Mouse (Mus musculus) kidney, embryonic 16.5 days (tissue): ENCODE data around the gene Pmpcb. TPM values are rescaled to one million over a fixed set of nuclear protein-coding genes. Genes with fewer than 3 reads are reported as not detected.

ENCODE experiments used
- ATAC-seq: fragments of 200-750 bp; cut with Nextera tagmentation; 2 replicates; pipeline ENCODE4 v1.8.0; 2017; ENCODE audit warnings: moderate TSS enrichment; ENCODE audit not compliant: low FRiP score, low TSS enrichment
- H3K27ac ChIP-seq: fragments of 300-500 bp; sonication (generic); 2 replicates; pipeline ENCODE4 v1.5.1; 2014; ENCODE audit warnings: low read length
- H3K27me3 ChIP-seq: fragments of 300-500 bp; sonication (generic); 2 replicates; pipeline ENCODE4 v1.6.1; 2014; ENCODE audit warnings: low read length, control low read depth, mixed read lengths; ENCODE audit not compliant: insufficient read depth
- H3K36me3 ChIP-seq: fragments of 300-500 bp; sonication (generic); 2 replicates; pipeline ENCODE4 v1.6.1; 2014; ENCODE audit warnings: low read length, control low read depth, mixed read lengths; ENCODE audit not compliant: insufficient read depth
- H3K4me1 ChIP-seq: fragments of 300-500 bp; sonication (generic); 2 replicates; pipeline ENCODE4 v1.6.1; 2014; ENCODE audit warnings: low read length, control low read depth, mixed read lengths; ENCODE audit not compliant: insufficient read depth
- H3K4me2 ChIP-seq: fragments of 300-500 bp; sonication (generic); replicated peaks from 2 replicates; pipeline ENCODE4 v1.6.1; 2014; ENCODE audit warnings: low read depth, low read length
- H3K4me3 ChIP-seq: fragments of 300-500 bp; sonication (generic); 2 replicates; pipeline ENCODE4 v1.5.1; 2014; ENCODE audit warnings: mild to moderate bottlenecking, low read length
- H3K9ac ChIP-seq: fragments of 300-500 bp; sonication (generic); replicated peaks from 2 replicates; pipeline ENCODE4 v1.6.1; 2014; ENCODE audit warnings: low read length
- H3K9me3 ChIP-seq: fragments of 300-500 bp; sonication (generic); 2 replicates; pipeline ENCODE4 v1.6.1; 2016; ENCODE audit warnings: low read length, control low read depth
- WGBS: fragments of 180-500 bp; shearing (Covaris S2); extraction: QIAGEN DNeasy Blood & Tissue Kit; methylation state at CpG from one replicate; pipeline ENCODE4 v1.1.7; 2014; 5-methylcytosine and 5-hydroxymethylcytosine counted together
- polyA plus RNA-seq: library from polyadenylated mRNA; unstranded; fragments of >200 nt; fragmentation: Nextera tagmentation; extraction: Ambion mirVana; gene quantifications from 2 replicates; pipeline ENCODE4 v1.2.1, GENCODE M21; 2015

Pmpcb gene
- polyA plus RNA-seq, 1 experiment from 2014 or later, result 104 TPM

GRCm38 (mm10) chr5:21743606-21744005 is 6.7 kb downstream of the Pmpcb start:
- Histone ChIP-seq H3K9me3 (no peaks in the 10 kb centered on the region), H3K4me3 (no peak overlapping the region), H3K27ac (no peak overlapping the region), H3K4me1 (peaks cover 2% of the 10 kb centered on the region; the same call in 1 of the 2 replicates), H3K9ac (no peak overlapping the region), H3K27me3 (no peaks in the 10 kb centered on the region), H3K36me3 (peaks cover 86% of the 10 kb centered on the region), H3K4me2 (no peak overlapping the region)
- no peak for ATAC-seq
- 94% methylated on average over 10 of the region's 10 CpGs for whole genome bisulfite sequencing

GRCm38 (mm10) chr5:21744651-21745050 is 7.7 kb downstream of the Pmpcb start:
- Histone ChIP-seq H3K4me3 (no peak overlapping the region), H3K36me3 (peaks cover 87% of the 10 kb centered on the region)
- no peak for ATAC-seq

DNA sequence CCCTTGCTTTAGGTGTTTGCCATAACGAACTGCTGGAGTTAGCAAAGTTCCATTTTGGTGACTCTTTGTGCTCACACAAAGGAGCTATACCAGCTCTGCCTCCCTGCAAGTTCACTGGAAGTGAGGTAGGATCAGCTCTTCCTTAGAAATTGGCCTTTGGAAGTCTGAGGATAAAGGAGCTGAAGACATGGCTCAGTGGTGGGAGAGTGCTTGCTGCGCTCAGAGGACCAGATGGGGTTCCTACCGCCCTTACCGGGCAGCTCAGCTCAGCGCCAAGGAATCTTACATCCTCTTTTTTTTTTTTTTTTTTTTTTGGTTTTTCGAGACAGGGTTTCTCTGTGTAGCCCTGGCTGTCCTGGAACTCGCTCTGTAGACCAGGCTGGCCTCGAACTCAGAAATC is 9.0 kb downstream of the Pmpcb start:
- ATAC-seq, result no peak
- WGBS, result 97% methylated on average over 6 of the region's 8 CpGs
- H3K27ac ChIP-seq, result no peak overlapping the region
- H3K36me3 ChIP-seq, result peaks cover 86% of the 10 kb centered on the region
- H3K9me3 ChIP-seq, result no peaks in the 10 kb centered on the region
- H3K9ac ChIP-seq, result no peak overlapping the region
- no peak overlapping the region for H3K4me2 ChIP-seq
- no peaks in the 10 kb centered on the region for H3K27me3 ChIP-seq
- H3K4me1 ChIP-seq, result no peaks in the 10 kb centered on the region
- no peak overlapping the region for H3K4me3 ChIP-seq

More at GRCm38 (mm10) chr5:21744651-21745050, 7.7 kb downstream of the Pmpcb start:
- H3K27ac ChIP-seq, result no peak overlapping the region
- H3K9ac ChIP-seq, result no peak overlapping the region
- no peaks in the 10 kb centered on the region for H3K4me1 ChIP-seq
- no peaks in the 10 kb centered on the region for H3K9me3 ChIP-seq
- no peaks in the 10 kb centered on the region for H3K27me3 ChIP-seq
- H3K4me2 ChIP-seq, result no peak overlapping the region

DNA sequence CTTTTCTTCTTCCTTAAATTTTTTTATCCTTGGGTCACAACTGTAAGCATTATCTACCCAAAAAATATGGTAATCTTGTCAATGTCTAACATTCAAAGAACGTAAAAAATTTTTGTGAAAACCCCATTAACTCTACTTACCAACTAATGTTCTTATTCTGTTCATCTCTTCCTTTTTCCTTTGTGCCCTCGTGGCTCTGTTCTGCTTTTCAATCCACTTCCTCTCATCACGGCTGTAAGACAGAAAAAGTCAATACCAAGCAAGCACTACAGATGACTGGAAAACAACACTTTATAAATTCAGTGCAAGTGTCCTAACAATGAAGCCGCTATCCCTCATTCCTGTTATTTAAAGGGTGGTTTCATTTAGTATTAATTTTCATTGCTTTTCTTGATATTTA is 31.6 kb downstream of the Pmpcb start:
- Histone ChIP-seq H3K27me3 (no peaks in the 10 kb centered on the region), H3K27ac (no peak overlapping the region), H3K4me2 (no peak overlapping the region), H3K4me1 (no peaks in the 10 kb centered on the region), H3K36me3 (peaks cover 47% of the 10 kb centered on the region), H3K9me3 (no peaks in the 10 kb centered on the region), H3K9ac (no peak overlapping the region), H3K4me3 (no peak overlapping the region)
- 86% methylated on average over 4 of the region's 4 CpGs for WGBS
- no peak for ATAC-seq

GRCm38 (mm10) chr5:21769841-21770240 is 32.9 kb downstream of the Pmpcb start:
- Histone ChIP-seq H3K27me3 (no peaks in the 10 kb centered on the region), H3K4me2 (no peak overlapping the region), H3K27ac (no peak overlapping the region), H3K9ac (no peak overlapping the region), H3K4me1 (no peaks in the 10 kb centered on the region), H3K9me3 (no peaks in the 10 kb centered on the region), H3K4me3 (no peak overlapping the region), H3K36me3 (peaks cover 52% of the 10 kb centered on the region)
- 89% methylated on average over 6 of the region's 6 CpGs for WGBS
- ATAC-seq, result no peak

DNA sequence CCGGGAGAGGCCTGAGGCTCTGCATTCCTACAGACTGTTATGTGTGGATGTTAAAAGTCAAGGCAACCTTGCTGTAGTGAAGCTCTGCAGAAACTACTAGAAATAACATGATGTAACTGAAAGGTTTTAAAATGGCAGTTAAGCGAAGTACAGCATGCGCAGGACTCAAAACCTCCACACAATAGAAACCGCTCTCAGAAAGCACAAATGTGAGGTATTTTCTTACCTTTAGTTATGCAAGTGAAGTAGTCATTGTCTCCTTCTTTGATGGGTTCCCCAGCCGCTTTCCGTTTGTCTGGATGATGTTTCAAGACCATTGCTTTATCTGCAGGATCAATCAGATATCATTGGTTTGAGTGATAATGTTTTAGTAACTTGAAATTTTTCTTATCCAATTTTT is 39.5 kb downstream of the Pmpcb start:
- WGBS, result 92% methylated on average over 6 of the region's 6 CpGs
- Histone ChIP-seq H3K4me1 (no peaks in the 10 kb centered on the region), H3K27ac (no peak overlapping the region), H3K4me3 (no peak overlapping the region), H3K27me3 (no peaks in the 10 kb centered on the region), H3K9ac (no peak overlapping the region), H3K4me2 (no peak overlapping the region), H3K9me3 (no peaks in the 10 kb centered on the region), H3K36me3 (peaks cover 55% of the 10 kb centered on the region)
- no peak for ATAC-seq

- Histone ChIP-seq H3K4me3 (peak overlapping the region; percentile 75), H3K4me2 (peak overlapping the region; percentile 93), H3K9me3 (no peaks in the 10 kb centered on the region), H3K4me1 (peaks cover 21% of the 10 kb centered on the region), H3K27ac (peak overlapping the region; percentile 63), H3K27me3 (no peaks in the 10 kb centered on the region), H3K9ac (peak overlapping the region; percentile 77), H3K36me3 (peaks cover 35% of the 10 kb centered on the region)
- peak; percentile 58 for ATAC-seq
- under 1% methylated on average over 51 of the region's 51 CpGs for WGBS
Observed at GRCm38 (mm10) chr5:21784161-21785052, 47.5 kb downstream of the Pmpcb start.

DNA sequence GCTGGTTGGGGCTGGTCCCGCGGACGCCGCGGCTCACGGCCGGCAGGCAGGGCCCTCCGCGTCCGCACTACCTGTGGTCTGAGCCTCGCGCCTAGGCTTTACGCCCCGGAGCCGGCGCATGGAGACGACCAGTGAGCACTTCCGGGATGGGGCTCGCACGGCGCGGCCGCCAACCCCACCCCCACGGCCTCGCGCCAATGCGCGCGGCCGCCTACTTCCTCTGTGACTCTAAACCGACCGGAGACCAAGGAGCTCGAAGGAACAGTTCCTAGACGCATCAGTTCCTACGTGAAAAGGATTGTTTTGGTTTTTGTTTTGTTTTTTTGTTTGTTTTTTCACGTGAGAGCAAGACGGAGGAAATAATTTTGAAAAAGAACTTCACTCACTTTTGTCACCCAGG is 48.1 kb downstream of the Pmpcb start, which contains the start of the genes Dnajc2 and Psmc2:
Gene Dnajc2, minus strand, starts transcription at position 199 of the 400 bp plus-strand sequence.
Gene Psmc2, plus strand, starts transcription at position 231 of the 400 bp plus-strand sequence.
- Histone ChIP-seq H3K9me3 (no peaks in the 10 kb centered on the region), H3K36me3 (peaks cover 29% of the 10 kb centered on the region), H3K27me3 (no peaks in the 10 kb centered on the region), H3K9ac (peak within 1 kb of the TSS; percentile 77), H3K4me2 (peak within 1 kb of the TSS; percentile 93), H3K27ac (peak within 1 kb of the TSS; percentile 88), H3K4me3 (peak within 1 kb of the TSS; percentile 75), H3K4me1 (peaks cover 21% of the 10 kb centered on the region)
- peak; percentile 96 for ATAC-seq
- WGBS, result 0% methylated on average over 37 of the region's 37 CpGs

DNA sequence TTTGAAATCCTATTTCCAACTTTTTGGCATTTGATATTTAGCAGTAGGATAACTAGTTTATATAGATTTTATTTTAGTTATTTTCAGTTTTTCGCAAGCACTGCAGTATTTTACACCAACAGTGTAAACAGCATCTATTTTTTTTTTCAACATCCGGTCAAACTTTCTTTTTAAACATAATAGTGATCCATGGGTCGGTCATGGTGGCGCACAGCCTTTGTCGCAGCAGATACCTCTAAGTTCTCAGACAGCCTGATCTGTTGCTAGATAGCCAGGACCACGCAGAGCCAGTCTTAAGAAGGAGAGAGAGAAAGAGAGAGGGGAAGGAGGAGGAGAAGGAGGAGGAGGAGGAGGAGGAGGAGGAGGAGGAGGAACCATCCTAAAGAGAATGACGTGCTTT is 48.8 kb downstream of the Pmpcb start:
- Histone ChIP-seq H3K27me3 (no peaks in the 10 kb centered on the region), H3K4me1 (peaks cover 21% of the 10 kb centered on the region), H3K4me3 (no peak overlapping the region), H3K4me2 (peak overlapping the region; percentile 76), H3K27ac (no peak overlapping the region), H3K36me3 (peaks cover 23% of the 10 kb centered on the region), H3K9ac (no peak overlapping the region), H3K9me3 (no peaks in the 10 kb centered on the region)
- no peak for ATAC-seq
- 79% methylated on average over 7 of the region's 7 CpGs for WGBS
